Mouse (Mus musculus): ENCODE measurements around the gene Habp2. TPM values are rescaled to one million over a fixed set of nuclear protein-coding genes. Genes with fewer than 3 reads are reported as not detected.
"Not testable (repeated sequence)": the region's sequence is repeated elsewhere in the genome, so short reads cannot be mapped to it uniquely, and the experiment has no call there.

Habp2 gene
- polyA plus RNA-seq, 1 experiment from 2014 or later: 0.08 TPM

DNA sequence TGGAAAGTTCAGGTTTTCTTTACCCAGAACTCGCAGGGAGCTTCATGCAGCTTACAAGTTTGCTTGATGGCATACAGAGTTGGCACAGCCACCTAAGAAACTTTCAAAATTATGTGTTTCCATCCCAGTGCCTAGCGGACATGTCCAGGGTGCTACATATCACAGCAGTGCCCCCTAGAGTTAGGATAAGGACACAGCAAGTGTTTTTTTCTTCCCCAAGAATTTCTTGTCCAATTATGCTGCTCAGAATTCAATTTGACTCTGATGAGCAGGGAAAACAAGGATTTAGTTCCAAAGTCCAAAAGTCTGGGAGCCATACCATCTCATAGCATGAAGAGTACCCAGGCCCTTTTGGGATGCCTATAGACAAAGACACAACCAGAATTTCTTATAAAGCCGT lies 59.1 kb downstream of the Habp2 start:
- H3K36me3 ChIP-seq: no peaks in the 10 kb centered on the region
- H3K4me1 ChIP-seq: peaks cover 22% of the 10 kb centered on the region
- ATAC-seq (ENCODE audit: low FRiP score): no peak
- no peak overlapping the region for H3K4me2 ChIP-seq (replicated peaks)
- WGBS: 82% methylated on average over 3 of the region's 3 CpGs
- H3K9me3 ChIP-seq (replicated peaks): no peaks in the 10 kb centered on the region
- H3K27ac ChIP-seq: no peak overlapping the region
- H3K9ac ChIP-seq: no peak overlapping the region
- no peak overlapping the region for H3K4me3 ChIP-seq
- peaks cover 19% of the 10 kb centered on the region for H3K27me3 ChIP-seq

DNA sequence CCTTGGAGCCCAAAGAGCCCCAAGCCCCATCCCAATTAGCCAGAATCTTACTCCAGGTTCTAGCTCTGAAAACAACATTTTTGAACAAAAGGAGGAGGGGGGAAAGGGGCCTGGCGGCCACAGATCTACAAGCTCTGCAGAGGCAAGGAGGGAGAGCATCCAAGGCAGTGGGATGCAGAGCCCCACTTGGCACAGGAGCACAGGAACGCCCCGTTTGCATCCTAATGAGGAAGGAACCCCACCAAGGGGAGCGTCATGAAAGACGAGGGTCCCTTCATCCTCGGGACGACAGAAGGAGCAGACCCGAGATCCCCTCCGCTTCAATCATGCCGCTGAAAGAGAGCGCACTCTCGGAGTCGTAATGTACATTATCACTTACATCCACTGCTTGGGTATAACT lies 59.8 kb downstream of the Habp2 start:
- Histone ChIP-seq H3K9ac (no peak overlapping the region), H3K4me2 (replicated peaks) (no peak overlapping the region), H3K4me3 (no peak overlapping the region), H3K27ac (no peak overlapping the region), H3K27me3 (peaks cover 19% of the 10 kb centered on the region), H3K4me1 (peaks cover 22% of the 10 kb centered on the region), H3K9me3 (replicated peaks) (no peaks in the 10 kb centered on the region), H3K36me3 (no peaks in the 10 kb centered on the region)
- WGBS: 49% methylated on average over 13 of the region's 13 CpGs
- no peak for ATAC-seq (ENCODE audit: low FRiP score)

DNA sequence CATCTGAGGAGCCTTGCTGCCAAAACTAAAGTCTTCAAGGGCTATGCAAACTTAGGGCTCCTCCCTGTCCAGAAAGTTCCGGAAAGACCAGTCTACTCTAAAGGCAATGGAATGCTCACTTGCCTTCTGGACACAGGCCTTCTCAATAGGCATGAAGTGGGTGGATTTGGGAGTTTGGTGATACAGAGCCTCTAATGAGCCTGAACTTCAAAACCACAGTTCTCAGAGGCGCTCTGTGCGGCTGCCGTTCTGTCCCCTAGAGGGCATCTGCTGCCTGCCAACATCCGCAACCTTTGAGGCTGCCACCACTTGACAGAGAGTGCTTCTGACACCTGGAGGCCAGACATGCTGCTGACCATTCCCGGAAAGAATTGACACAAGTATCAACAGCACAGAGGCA lies 62.4 kb downstream of the Habp2 start:
- Histone ChIP-seq H3K4me1 (peaks cover 17% of the 10 kb centered on the region), H3K9ac (no peak overlapping the region), H3K27me3 (peaks cover 10% of the 10 kb centered on the region; the same call in 1 of the 2 replicates), H3K9me3 (replicated peaks) (no peaks in the 10 kb centered on the region), H3K36me3 (no peaks in the 10 kb centered on the region), H3K4me3 (no peak overlapping the region), H3K27ac (no peak overlapping the region), H3K4me2 (replicated peaks) (no peak overlapping the region)
- WGBS: 35% methylated on average over 6 of the region's 6 CpGs
- no peak for ATAC-seq (ENCODE audit: low FRiP score)

DNA sequence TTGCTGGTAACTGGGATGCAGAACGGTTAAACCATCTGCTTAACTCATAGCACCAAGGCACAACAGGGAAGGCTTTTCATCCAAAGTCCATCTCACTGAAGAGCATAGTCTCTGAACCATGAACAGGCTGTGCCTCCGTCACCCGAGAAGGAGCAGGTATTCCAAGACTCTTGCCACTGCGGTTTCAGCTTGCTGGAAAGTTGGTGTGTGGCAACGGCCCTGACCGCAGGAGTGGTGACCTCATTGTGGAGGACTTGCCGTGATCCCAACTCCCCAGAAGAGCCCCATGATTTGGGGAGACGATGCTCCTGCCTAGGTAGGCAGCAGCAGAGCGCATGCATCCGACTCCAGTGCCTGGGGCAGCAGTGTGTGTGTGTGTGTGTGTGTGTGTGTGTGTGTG lies 66.8 kb downstream of the Habp2 start:
- H3K36me3 ChIP-seq: no peaks in the 10 kb centered on the region
- peaks cover 12% of the 10 kb centered on the region for H3K4me1 ChIP-seq
- no peak overlapping the region for H3K4me3 ChIP-seq
- H3K4me2 ChIP-seq (replicated peaks): no peak overlapping the region
- 0 out of 2 replicates have a peak, but pooled peaks cover 3% of the 10 kb centered on the region for H3K27me3 ChIP-seq
- no peak for ATAC-seq (ENCODE audit: low FRiP score)
- 87% methylated on average over 10 of the region's 10 CpGs for WGBS
- H3K27ac ChIP-seq: no peak overlapping the region
- H3K9me3 ChIP-seq (replicated peaks): no peaks in the 10 kb centered on the region
- no peak overlapping the region for H3K9ac ChIP-seq

DNA sequence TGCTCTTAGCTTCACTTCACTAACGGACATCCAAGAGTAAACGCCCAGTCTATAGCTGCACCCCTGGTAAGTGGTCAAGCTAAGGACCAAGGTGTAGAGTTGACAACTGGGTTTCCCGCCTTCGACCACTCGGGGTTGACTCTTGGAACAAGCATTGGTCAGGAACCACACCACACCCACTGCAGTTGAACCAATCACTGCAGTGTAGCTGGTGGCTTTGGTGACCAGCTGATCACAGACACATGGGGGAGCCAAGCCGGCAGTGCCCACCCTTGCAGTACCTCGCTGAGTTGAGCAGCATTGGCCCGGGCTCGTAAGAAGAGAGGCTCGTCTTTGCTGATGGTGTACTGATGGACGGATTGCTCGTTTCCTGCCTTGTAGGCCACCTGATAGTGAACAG lies 68.3 kb downstream of the Habp2 start:
- no peak for ATAC-seq (ENCODE audit: low FRiP score)
- H3K27ac ChIP-seq: no peak overlapping the region
- H3K9me3 ChIP-seq (replicated peaks): no peaks in the 10 kb centered on the region
- WGBS: 88% methylated on average over 12 of the region's 12 CpGs
- no peaks in the 10 kb centered on the region for H3K36me3 ChIP-seq
- H3K27me3 ChIP-seq: 0 out of 2 replicates have a peak, but pooled peaks cover 3% of the 10 kb centered on the region
- no peak overlapping the region for H3K9ac ChIP-seq
- no peak overlapping the region for H3K4me3 ChIP-seq
- no peak overlapping the region for H3K4me2 ChIP-seq (replicated peaks)
- H3K4me1 ChIP-seq: peaks cover 4% of the 10 kb centered on the region; the same call in 1 of the 2 replicates

DNA sequence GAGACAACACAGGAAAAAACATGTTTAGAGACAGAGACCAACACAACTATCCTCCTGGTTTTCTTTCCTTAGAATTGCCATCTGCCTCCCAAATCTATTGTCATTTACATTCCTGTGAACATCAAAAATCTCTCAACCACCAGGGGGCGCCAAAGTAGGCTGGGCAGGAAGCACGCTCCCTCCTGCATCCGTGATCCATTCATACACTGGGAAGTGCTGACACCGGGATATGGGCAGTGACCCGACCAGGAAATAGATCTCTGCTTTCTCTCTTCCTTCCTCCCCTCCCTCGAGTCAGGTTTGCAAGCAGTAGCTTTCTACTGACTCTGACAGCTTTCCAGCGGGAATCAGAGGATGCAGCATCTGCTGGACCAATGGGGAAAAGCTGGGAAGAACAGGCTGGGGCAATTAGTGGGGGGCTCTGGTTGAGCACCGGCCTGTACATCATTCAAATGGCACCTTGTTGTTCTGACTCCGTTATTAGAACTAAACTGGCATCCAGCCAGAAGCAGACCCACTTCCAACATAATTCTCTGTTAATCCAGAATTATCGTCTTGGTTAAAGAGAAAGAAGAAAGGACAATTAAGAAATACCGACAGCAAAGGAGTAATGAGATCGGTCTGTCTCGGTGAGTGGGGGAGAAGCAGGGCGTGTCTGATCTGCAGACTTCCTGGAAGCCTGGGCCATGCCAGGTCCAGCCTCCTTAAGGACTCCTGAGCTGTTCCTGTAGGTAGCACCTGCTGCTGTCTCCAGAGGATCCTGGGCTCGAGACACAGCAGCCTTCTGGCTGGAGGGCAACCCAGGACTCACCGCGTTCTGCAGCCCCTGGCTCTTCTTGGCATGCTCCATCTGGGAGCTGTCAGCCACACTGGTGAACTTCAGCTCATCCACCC lies 69.8 kb downstream of the Habp2 start:
- Histone ChIP-seq H3K9me3 (replicated peaks) (no peaks in the 10 kb centered on the region), H3K4me2 (replicated peaks) (no peak overlapping the region), H3K27me3 (0 out of 2 replicates have a peak, but pooled peaks cover 3% of the 10 kb centered on the region), H3K9ac (no peak overlapping the region), H3K36me3 (no peaks in the 10 kb centered on the region), H3K4me1 (no peaks in the 10 kb centered on the region), H3K4me3 (no peak overlapping the region), H3K27ac (no peak overlapping the region)
- ATAC-seq (ENCODE audit: low FRiP score): no peak
- 43% methylated on average over 17 of the region's 17 CpGs for WGBS

DNA sequence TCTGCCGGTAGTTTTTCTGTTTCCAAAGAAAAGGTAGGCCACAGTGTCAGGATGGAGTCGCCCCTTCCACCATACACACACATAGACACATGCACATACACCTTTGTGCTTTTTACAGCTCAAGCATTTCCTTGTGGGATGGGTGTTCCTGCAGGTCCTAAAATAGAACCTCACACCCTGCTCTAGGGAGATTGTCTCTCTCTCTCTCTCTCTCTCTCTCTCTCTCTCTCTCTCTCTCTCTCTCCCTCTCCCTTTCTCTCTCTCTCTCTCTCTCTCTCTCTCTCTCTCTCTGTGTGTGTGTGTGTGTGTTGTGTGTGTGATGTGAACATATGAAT lies 70.4 kb downstream of the Habp2 start:
- not testable (repeated sequence) for H3K9me3 ChIP-seq (replicated peaks); H3K4me3 ChIP-seq; H3K4me1 ChIP-seq; H3K27ac ChIP-seq; H3K36me3 ChIP-seq; H3K27me3 ChIP-seq; H3K4me2 ChIP-seq (replicated peaks); ATAC-seq (ENCODE audit: low FRiP score); H3K9ac ChIP-seq
- WGBS: 90% methylated on average over 2 of the region's 2 CpGs

DNA sequence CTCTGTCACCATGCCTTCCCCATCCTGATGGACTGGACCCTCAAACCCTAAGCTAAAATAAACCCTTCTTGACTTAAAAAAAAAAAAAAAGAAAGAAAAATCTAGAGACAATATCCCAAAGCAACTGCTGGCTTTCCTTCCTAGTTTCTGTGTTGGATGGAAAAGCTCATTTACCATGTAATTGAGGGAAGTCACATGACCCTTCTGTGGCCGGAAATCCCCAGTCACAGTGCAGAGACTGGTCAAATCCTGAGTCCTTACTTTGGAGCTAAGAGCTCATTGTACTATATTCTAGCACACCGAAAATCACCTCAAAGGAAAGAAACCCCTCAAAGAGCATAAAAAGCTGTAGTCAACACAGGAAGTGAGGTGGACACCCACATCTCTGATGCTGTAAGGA lies 72.0 kb downstream of the Habp2 start:
- Histone ChIP-seq H3K27me3 (0 out of 2 replicates have a peak, but pooled peaks cover 3% of the 10 kb centered on the region), H3K36me3 (no peaks in the 10 kb centered on the region), H3K27ac (no peak overlapping the region), H3K4me1 (no peaks in the 10 kb centered on the region), H3K4me3 (no peak overlapping the region), H3K9ac (no peak overlapping the region), H3K9me3 (replicated peaks) (no peaks in the 10 kb centered on the region), H3K4me2 (replicated peaks) (no peak overlapping the region)
- ATAC-seq (ENCODE audit: low FRiP score): no peak
- 77% methylated on average over 2 of the region's 2 CpGs for WGBS

DNA sequence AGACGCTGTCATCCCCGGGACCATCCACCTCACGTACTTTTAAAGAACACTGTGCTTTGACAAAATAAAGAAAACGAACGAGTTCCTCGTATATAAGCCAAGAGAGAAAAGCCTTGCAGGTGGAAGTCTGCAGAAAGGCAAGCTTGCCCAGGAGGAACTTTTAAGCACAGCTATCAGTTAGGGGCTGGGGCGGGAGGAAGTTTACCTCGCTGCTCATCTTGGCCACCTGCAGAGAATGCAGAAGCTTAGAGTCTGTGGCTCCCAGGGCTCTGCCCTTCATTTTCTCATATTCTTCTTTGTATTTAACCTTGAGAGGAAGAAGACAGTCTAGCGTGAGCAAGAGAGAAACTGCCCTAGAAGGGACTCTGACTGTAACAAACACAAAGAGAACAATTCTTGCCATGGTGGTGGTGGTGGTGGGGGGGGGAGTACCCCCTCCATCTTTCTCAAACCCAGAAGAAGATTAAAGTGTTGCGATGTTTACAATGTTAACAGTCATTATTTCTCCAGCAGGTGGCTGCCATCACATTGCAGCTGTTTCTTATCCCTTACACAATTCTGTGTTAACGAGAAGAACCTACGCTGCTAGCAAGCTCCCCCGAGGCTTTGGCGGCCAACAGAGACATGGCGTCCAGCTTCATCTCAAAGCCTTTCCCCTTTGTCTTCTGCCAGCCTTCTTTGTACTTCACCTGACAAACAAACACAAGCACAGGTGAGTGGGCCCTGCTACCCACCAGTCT lies 77.0 kb downstream of the Habp2 start:
- Histone ChIP-seq H3K4me3 (no peak overlapping the region), H3K9ac (no peak overlapping the region), H3K27me3 (no peaks in the 10 kb centered on the region), H3K9me3 (replicated peaks) (no peaks in the 10 kb centered on the region), H3K4me1 (no peaks in the 10 kb centered on the region), H3K36me3 (no peaks in the 10 kb centered on the region), H3K4me2 (replicated peaks) (no peak overlapping the region), H3K27ac (no peak overlapping the region)
- WGBS: 78% methylated on average over 15 of the region's 15 CpGs
- ATAC-seq (ENCODE audit: low FRiP score): no peak

DNA sequence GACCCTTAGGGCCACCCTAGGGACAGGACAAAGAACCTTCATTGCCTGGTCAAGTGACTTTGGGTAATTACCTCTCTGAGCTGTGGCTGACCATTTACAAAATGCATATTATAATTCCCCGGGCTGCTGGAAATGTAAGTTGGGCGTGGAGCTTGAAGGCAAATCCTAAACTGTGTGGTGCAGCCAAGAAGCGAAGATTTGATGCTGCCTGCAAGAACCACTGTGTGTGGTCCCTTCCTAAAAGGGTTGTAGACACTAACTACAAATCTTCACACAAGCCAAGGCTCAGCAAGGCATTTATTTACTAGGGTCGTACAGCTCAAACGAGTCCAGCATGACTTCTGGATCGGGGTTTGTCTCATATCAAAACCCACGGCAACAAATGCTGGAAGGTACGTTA lies 77.6 kb downstream of the Habp2 start:
- Histone ChIP-seq H3K4me2 (replicated peaks) (no peak overlapping the region), H3K27ac (no peak overlapping the region), H3K9ac (no peak overlapping the region), H3K36me3 (no peaks in the 10 kb centered on the region), H3K4me3 (no peak overlapping the region), H3K4me1 (no peaks in the 10 kb centered on the region), H3K9me3 (replicated peaks) (no peaks in the 10 kb centered on the region), H3K27me3 (no peaks in the 10 kb centered on the region)
- ATAC-seq (ENCODE audit: low FRiP score): no peak
- WGBS: 91% methylated on average over 8 of the region's 8 CpGs

DNA sequence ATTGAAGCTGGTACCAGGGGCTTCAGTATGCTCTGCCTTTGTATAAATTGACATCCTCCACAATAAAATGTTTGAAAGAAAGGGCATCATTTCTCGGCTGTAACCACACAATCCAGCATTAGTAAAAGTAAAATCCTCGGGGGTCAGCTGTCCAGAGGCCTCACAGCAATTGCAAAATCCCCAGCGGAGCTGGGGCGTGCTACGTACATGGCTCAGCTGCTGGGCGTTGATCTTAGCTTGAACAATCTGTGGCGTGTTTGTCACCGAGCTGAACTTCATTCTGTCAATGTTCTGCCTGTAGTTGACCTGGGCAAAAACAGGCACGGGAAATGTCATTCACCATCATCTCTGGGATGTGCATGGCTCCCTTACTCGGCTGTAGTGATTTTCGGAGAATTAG lies 79.2 kb downstream of the Habp2 start:
- 78% methylated on average over 11 of the region's 11 CpGs for WGBS
- H3K27me3 ChIP-seq: no peaks in the 10 kb centered on the region
- no peak overlapping the region for H3K4me3 ChIP-seq
- H3K4me2 ChIP-seq (replicated peaks): no peak overlapping the region
- no peaks in the 10 kb centered on the region for H3K4me1 ChIP-seq
- H3K9ac ChIP-seq: no peak overlapping the region
- H3K36me3 ChIP-seq: no peaks in the 10 kb centered on the region
- no peak for ATAC-seq (ENCODE audit: low FRiP score)
- H3K27ac ChIP-seq: no peak overlapping the region
- H3K9me3 ChIP-seq (replicated peaks): no peaks in the 10 kb centered on the region

DNA sequence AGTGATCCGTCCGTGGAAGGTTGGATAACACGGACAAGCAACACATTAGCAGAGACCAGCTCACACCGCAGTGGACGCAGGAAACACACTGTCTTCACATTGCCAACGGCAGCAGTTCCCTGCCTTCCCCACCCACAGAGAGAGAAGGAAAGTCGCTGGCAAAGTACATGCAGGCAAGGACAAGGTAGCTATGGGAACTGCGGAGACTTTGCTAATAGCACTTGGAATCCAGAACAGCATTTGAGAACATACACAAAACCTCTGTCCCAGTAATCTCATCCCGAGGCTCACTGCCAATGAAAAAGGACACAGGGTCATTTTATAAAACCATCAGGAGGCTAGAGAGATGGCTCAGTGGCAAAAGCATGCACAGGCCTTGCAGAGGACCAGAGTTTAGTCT lies 79.7 kb downstream of the Habp2 start:
- Histone ChIP-seq H3K9ac (no peak overlapping the region), H3K4me1 (no peaks in the 10 kb centered on the region), H3K9me3 (replicated peaks) (no peaks in the 10 kb centered on the region), H3K27ac (no peak overlapping the region), H3K4me3 (no peak overlapping the region), H3K36me3 (no peaks in the 10 kb centered on the region), H3K27me3 (no peaks in the 10 kb centered on the region), H3K4me2 (replicated peaks) (no peak overlapping the region)
- ATAC-seq (ENCODE audit: low FRiP score): no peak
- WGBS: 85% methylated on average over 9 of the region's 9 CpGs

DNA sequence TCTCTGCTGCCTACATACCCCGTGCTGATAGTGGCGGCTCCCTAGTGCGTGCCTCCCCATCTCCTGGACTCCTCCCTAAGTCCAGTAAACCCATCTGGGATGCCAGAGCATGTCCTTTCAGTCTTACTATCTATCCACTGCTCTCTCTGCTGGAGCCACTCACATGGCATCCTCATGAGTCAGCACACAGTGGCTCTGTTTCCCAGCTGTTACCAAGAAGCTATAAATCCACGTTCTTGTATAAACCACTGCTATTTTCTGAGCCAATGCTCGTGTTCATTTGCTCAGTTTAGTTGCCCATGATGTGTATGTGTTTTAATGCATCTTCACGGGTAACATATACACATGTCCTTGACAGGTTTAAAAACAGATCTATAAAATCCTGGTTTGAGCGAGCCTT lies 80.8 kb downstream of the Habp2 start:
- no peak overlapping the region for H3K4me3 ChIP-seq
- no peaks in the 10 kb centered on the region for H3K27me3 ChIP-seq
- no peak overlapping the region for H3K27ac ChIP-seq
- no peaks in the 10 kb centered on the region for H3K9me3 ChIP-seq (replicated peaks)
- H3K4me2 ChIP-seq (replicated peaks): no peak overlapping the region
- WGBS: 87% methylated on average over 7 of the region's 7 CpGs
- no peak for ATAC-seq (ENCODE audit: low FRiP score)
- no peak overlapping the region for H3K9ac ChIP-seq
- no peaks in the 10 kb centered on the region for H3K36me3 ChIP-seq
- H3K4me1 ChIP-seq: no peaks in the 10 kb centered on the region
